Mouse (Mus musculus): ENCODE data around the gene Ypel2. TPM values are rescaled to one million over a fixed set of nuclear protein-coding genes. Genes with fewer than 3 reads are reported as not detected.
A peak's percentile ranks its signal among the peaks of the same experiment; 100 is the strongest.

Ypel2 gene
- total RNA-seq, 2 experiments from 2014 or later, result 12.5 to 13.0 TPM

DNA sequence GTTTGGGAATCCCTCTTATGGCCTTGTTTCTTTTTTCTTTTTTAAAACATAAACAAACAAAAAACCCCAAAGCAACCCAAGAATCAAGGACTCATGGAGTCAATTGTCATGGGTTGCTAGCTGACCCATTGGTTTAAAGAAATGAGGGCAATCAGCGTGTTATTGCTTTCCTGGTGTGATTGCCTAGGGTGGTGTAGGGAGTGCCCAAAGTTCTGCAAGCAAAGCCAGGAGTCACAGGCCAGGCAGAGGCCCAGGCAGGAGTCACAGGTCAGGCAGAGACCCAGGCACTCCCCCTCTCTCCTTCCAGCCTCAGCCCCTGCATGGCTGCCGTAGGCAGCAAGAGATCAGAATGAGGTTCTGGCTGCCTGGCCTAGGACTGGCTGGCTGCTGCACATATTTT lies 58.6 kb downstream of the Ypel2 start:
- DNase-seq (ENCODE audit: low spot score in 2 of 2), result no peak

DNA sequence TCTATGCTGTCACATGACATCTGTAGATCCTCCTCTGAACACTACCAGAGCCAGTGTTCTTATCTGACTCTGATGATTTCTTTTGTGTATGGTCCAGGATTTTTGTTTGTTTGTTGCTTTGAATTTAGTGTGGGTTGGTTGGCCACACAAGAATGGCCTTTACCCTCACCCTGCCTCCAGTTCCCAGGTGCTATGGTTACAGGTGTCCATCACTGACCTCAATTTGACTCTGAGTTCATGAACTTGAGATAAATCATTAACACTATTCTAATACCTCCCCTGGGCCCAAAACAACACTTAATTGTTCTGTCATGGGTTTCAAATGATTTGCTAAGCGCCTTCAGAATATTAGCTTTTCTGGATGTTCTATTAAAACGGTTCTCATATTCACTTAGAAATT lies 61.3 kb downstream of the Ypel2 start:
- DNase-seq (ENCODE audit: low spot score in 2 of 2), result no peak

DNA sequence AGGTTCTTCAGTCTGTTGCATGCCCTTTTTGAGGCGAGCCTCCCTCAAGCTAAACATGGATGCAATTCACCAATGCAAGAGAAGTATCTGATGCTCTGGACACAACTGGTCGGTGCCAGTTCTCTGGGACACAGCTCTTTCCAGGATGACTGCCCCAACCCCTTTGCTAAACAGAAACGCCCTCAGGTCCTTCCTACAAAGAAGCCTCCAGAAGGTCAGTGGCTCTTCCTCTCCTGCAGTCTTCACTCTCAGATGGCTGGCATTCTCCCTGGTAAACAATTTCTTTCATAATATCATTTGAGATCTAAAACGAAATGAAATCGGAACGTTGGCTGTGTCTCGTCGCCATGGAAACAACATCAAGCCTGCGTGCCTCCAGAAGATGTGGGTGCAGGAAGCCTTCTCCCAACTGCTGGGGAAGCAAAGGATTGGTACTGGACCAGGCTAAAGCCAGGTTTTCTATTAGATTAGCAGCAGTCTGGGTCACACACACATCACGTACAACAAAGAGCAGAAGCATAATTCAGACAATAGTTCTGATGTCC lies 62.8 kb downstream of the Ypel2 start:
- no peak for DNase-seq (ENCODE audit: low spot score in 2 of 2)

DNA sequence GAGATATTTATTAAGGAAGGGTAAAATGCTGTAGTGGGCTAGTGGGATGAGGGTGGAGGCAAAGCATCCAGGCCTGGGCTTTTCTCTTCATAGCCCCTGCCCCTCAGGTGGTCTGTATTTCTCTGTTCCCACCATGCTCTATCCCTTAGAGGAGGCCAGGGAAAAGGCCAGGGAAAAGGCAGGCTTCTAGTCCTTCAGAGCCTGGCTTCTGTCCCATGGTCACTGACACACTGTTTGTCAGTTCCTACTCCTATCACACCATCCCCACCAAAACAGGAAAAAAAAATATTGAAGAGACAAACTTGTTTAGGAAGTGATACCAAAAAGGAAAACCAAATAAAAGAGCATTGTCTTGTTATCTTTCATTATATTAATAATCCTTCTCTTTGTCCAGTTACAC lies 63.5 kb downstream of the Ypel2 start:
- DNase-seq (ENCODE audit: low spot score in 2 of 2), result no peak

DNA sequence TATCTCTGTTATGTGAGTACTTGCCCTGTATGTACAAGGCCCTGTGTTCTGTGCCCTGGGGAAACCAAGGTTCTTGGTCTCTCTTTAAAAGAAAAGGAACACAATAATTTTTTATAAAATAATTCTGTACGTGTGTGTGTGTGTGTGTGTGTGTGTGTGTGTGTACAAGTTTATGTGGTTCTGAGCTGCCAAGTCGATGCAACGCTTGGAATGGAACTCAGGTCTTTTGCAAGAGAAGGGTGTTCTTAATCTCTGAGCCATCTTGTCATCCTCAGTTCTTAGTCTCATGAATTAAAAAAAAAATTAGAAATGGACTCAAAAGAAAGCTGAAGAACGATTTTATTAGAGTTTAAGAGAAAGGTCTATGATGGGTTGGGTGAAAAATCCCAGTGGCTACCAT lies 64.0 kb downstream of the Ypel2 start:
- DNase-seq (ENCODE audit: low spot score in 2 of 2), result no peak

DNA sequence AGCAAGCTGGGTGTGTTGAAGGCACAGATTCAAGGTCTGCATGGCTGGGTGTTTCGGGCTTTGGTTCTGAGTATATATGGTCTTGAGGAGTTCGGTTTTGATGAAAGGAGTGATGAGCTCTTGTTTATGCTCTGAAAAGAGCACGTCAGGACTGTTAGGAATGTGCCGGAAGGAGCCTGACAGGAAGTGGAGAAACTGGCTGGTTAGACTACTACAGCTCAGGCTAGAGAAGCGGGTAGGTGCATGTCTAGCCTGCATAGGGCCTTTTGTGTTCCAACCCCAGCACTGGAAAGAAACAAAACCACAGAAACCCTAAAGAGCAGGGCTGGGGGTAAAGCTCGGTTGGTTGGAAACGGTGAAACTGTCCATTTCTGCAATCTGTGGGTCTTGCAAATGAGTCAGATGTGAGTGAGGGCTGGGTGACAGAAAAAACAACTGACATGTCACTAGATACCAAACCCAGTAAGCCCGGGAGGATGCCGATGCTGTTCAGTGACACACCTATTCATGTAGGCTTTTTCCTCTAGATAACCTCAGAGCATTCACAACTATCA lies 68.3 kb downstream of the Ypel2 start:
- DNase-seq (ENCODE audit: low spot score in 2 of 2), result no peak

DNA sequence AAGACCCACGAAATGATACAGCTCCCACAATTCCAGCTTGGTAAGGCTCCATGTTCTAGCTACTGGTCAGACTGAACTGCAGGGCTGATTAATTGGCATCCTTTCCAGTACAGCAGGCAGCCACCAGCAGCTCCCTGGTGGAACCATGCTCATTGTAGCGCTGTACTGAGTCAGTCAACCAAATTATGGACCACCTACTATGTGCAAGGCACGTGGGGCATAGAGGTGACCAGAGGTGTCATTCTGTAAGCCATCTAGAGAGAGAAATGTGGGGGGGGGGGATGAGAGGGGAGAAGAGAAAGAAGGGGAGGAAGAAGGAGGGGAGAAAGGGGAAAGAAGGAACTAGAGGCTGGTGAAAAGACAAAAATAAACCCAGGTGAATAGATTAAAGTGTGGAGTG lies 68.9 kb downstream of the Ypel2 start:
- DNase-seq (ENCODE audit: low spot score in 2 of 2), result no peak

DNA sequence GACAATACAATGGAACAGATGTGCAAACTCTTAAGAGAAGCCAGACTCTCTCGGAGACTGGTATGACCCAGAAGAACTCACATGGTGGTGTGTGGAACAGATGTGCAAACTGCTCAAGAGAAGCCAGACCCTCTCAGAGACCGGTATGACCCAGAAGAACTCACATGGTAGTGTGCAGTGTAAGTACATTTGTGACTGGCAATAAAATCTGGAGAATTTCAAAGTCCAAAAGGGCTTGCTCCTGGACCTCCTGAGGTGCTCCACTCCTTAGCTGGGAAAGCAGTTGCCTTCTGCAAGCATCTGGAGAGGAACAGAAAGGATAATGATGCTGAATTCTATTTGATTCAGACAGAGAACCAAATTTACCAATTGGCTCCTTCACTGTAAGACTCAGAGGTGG lies 69.9 kb downstream of the Ypel2 start:
- no peak for DNase-seq (ENCODE audit: low spot score in 2 of 2)

DNA sequence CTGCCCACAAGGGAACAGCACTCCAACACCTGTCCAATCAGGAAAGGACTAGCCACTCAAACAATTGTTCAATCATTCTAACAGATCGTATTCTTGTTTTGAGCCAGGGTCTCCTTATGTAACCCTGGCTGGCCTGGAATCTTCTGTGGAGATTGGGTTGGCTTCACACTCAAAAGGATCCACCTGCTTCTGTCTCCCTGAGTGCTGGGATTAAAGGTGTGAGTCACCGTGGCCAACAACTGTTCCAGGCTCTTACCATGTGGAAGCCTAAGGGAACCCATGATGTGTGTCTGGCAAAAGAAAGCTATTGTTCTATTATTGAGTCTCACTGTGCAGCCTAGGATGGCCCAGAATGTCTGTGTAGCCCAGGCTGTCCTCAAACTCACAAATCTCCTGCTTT lies 71.5 kb downstream of the Ypel2 start:
- no peak for DNase-seq (ENCODE audit: low spot score in 2 of 2)

DNA sequence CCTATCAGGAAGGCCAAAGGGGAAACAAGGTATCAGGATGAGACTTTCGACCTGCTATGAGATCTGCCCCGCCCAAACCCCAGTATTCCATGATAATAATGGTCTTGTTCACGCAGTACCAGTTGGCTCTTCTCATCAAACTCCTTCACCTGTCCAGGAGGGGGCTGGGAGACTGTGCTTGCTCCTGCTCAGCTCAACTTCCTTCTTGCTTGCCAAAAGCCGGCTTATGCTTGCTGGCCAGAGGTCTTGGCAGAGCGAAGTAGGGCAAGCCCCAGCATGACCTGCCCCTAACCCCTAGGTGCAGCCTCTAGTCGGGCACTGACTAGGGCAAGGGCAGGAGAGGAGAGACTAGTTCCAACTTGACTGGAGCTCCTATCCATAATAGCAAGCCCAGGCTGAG lies 72.2 kb downstream of the Ypel2 start:
- DNase-seq (ENCODE audit: low spot score in 2 of 2), result no peak

DNA sequence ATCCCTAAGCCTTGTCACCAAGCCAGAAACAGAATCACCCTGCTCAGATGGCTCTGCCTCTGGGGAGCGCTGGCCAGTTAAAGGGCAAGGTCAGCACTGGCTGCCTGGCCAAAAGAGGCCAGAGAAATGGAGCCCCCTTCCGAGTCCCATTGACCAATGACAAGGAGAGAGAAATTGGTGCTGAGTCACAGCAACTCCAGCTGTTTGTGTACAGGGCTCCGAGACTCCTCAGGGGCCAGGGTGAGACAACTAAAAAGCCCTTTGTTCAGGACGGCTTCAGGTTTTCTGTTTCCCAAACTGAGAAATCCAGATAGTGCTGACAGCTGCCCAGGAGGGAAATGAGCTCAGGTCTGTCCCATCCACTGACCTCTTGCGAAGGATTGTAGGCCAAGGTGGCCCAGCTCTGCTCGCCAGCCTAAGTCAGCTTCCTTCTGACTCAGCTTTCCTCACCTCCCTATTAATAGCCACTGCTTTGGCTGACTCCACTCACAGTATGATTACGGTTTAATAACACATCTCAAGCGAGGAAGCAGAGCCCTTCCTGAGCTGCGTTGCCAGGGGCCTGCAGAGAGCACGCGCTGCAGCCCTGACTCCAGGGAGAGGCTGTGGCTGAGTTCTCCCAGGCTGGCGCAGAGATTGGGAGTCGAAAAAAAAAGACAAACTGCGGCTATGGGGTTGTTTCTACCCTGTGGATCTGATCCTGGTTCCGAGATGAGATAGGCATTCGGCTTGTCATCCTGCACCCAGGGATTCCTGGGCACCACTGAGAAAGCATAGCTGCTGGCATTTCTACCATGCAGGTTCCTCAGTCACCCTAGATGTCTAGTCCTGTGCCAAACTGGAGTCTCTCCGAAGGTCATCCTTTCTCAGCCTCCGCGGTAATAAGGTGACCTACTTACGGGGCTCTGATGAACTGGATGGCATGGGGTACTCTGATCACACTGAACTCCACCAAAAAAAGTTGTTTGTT lies 73.1 kb downstream of the Ypel2 start:
- DNase-seq (ENCODE audit: low spot score in 2 of 2), result peak in 1 of 2 experiments; percentile 19

DNA sequence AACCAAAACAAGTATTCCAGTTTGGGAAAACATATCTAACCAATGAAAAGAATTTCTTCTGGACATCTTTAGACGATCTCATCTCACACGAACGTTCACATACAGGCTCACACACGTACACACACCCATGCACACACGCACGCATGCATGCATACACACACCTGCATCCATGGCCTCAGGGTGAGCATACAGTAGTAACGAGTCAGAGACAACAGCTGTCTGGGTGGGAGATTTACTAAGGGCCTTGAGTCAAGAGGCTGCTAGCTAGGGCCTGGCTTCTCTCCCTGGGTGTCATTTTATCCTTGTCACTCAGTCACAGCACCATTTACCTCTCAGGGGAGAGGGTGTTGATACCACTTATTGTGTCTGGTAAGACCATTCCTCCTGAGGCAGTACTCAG lies 74.0 kb downstream of the Ypel2 start:
- no peak for DNase-seq (ENCODE audit: low spot score in 2 of 2)

DNA sequence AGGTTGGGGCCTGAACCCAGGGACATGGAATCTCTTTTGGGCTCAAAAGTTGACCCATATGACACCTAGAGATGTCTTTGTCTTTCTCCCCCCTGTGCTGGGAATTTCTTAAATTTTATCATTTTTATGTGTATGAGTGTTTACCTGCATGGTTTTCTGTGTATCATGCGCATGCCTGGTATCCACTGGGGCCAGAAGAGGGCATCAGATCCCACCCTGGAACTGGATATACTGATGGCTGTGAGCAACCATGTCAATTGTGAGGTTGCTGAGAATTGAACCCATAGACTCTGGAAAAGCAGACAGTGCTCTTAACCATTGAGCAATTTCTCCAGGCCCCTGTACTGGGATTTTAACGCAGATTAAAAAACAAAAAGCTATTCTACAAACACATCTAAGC lies 76.0 kb downstream of the Ypel2 start:
- DNase-seq (ENCODE audit: low spot score in 2 of 2), result no peak

DNA sequence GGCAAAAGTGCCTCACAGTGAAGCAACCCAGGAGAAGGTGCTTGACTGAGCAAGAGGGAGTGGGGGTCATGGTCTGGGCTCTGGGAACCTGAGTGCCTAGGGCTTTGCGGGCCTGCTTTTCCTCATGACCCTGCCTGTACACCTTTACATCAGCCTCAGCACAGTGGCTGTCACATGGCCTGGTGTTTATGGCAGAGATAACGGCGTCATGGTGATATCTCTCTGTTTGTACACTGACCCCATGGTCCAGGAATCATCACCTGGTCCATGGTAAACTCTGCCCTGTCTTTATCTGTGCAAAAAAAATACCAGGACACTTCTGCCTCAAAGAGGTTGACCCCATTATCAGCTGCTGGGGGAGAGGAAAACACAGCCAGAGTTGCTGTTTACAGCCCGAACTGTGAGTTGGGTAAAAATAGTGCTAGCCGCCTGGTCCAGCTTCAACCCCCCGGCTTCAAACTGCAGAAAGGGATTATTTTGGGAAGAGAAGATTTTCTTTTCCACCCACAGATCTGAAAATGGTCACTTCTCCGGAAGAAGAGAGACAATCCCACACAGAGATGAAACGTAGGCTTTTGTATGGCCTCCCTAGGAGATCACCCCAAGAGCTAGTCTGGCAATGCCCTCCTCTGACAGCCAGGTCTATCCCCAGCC lies 76.8 kb downstream of the Ypel2 start:
- DNase-seq (ENCODE audit: low spot score in 2 of 2), result no peak

DNA sequence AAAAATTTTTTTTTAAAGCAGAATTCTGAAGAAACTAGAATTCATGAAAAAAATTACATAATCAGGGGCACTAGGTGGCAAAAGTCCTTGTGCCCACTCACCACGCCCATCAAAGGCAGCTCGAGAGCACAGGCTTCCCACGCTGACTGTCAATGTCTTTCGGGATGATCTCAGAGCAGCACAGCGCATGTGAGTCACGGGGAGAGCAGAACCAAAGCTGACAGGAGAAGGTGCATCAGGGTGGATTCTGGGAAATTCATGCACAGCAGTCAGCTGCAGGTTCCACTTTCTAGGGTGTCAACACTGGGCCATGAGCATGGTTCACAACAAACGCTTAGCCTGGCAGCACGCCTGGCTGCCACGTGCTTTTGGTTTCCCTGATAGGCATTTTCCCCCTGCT lies 79.2 kb downstream of the Ypel2 start:
- DNase-seq (ENCODE audit: low spot score in 2 of 2), result no peak

DNA sequence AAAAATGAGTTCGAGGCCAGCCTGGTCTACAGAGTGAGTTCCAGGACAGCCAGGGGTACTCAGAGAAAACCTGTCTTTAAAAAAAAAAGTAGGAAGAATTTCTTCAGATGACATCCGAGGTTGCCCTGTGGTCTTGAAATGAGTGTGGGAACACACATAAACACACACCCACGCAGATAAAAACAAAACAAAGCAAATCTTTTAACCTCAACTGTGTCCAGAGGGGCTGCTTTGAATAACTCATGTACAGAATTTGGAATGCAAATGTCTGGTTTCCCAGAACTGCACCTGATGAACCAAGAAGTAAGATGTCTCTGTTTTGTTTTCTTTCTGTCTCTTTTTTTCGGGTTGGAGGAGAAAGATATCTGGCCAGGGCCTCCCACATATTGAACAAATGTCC lies 83.3 kb downstream of the Ypel2 start:
- no peak for DNase-seq (ENCODE audit: low spot score in 2 of 2)

DNA sequence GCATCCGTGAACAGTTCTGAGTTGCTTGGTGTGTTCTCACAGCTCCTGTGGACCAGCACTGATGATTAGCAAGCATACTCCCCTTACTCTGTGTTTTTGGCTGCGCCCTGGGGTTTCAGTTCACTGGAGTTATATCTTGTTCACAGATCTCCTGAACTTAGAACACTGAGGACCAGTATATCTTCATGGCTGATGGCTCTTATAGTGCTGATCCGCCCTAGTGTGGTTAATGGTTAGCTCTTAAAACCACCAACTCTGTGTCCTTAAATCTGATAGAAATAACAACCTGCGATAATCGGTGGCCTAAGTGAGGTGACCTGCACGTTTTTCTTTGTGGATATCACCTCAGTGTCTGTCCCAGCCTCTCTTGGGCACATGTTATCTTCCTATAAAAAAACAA lies 84.5 kb downstream of the Ypel2 start:
- DNase-seq (ENCODE audit: low spot score in 2 of 2), result no peak

DNA sequence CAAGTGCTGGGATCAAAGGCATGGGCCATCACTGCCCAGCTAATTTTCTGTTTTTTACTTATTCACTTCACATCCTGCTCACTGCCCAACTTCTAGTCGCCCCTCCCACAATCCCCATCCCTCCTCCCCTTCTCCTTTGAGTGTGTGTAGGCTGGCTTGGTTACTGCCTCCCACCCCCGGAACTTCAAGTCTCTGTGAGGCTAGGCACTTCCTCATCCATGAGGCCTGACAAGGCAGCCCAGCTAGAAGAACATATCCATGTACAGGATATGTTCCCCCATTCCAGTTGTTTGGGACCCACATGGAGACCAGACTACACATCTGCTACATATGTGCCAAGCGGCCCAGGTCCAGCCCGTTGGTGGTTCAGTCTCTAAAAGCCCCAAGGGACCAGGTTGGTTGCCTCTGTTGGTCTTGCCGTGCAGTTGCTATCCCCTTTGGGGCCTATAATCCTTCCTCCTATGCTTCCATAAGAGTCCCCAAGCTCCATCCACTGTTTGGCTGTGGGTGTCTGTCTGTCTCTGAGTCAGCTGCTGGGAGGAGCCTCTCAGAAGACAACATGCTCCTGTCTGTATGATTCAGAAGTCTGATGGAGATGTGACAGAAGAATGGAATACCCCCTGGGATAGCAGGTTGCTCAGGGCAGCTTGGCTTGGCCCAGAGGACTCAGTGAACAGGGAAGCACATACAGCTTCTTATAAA lies 85.5 kb downstream of the Ypel2 start:
- no peak for DNase-seq (ENCODE audit: low spot score in 2 of 2)

DNA sequence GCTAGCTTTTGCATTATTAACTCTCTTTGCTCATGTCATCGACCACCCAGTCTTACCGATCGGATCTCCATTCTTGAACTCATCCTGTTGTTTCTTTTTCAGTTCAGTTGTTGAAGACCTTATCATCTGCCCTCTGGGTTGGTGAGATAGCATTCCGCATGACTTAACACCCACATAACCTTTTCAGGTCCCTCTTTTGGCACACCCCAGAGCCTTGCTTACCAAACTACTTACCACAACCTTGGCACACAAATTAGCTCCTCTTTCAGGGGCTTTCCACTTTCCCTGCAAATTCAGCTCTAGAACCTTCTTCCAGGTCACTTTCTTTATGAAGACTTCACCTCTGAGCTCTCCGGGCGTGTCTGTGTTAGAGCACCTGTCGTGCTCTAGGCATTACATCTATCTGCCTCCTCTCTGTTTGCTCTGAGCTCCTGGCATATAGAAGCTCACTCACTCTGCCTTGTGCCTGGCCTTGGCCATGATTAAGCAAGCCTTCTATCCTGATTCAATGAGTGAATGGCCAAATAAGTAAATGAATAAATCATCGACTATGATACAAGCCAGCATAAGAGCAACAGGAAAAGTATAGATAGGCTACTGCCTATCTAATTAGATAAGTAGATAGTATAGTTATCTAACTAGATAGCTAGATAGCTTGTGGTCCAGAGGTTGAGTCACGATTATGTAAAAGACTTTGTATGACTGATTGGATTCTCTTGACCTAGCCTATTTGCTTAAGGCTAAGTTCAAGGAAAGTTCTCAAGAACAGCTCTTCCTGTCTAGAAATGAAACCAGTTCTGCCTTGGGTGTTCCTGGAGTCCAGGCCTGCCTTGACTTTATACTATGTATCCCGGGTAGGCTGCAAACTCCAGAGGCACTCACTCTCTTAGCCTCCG lies 86.5 kb downstream of the Ypel2 start:
- DNase-seq (ENCODE audit: low spot score in 2 of 2), result no peak

DNA sequence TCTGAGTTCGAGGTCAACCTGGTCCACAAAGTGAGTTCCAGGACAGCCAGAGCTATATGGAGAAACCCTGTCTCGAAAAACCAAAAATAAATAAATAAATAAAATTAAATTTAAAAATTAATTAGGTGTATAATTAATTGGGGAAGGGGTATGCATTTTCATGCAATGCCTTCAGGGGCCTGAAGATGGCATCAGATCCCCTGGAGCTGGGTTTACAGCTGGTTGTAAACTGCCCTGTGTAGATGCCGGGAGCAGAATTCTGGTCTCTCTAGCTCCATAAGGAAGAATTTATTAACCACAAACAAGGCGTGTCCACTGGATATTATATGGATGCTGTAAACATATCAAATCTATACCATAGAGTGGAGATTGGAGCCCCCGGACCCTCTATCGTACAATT lies 87.2 kb downstream of the Ypel2 start:
- no peak for DNase-seq (ENCODE audit: low spot score in 2 of 2)

Data from gastrocnemius, postnatal 4 days (tissue).